Mouse (Mus musculus) bone marrow, adult 2 months (tissue): ENCODE data around the gene Cyp1a1.

Experiments used
- CTCF ChIP-seq: fragments of 200-500 bp; IDR thresholded peaks from 2 replicates; pipeline ENCODE4 v1.5.1; 2011; ENCODE audit warnings: low read length, control low read depth; ENCODE audit not compliant: control insufficient read depth, insufficient read depth
- POLR2A ChIP-seq: fragments of 200-500 bp; IDR thresholded peaks from 2 replicates; pipeline ENCODE4 v1.6.1; 2011; ENCODE audit warnings: low read depth, mild to moderate bottlenecking, control low read depth, low read length, borderline replicate concordance; ENCODE audit not compliant: control insufficient read depth

DNA sequence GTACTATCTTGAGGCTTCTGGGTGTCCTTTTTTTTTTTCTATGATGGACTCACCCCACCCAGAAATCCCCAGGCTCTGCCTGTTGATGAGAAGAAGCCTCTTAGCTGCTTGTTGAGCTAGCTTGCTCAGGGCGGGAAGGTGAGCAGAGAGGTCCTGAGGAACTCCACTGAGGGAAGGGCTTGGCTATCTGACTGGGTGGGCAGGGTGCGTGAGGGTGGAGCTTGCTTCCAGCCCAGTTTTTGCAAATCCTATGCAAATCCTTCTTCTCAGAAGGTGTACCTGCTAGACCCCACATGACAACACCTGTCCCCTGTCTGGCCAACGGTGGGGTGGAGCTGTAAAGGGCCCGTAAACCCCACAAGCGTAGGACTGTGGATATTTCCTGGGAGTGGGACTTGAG is 34.4 kb upstream of the Cyp1a1 start, which contains the start of gene Csk:
- TF ChIP-seq POLR2A (no peak), CTCF (no peak)
